Mouse (Mus musculus) heart, adult 2 months (tissue): ENCODE data around the gene Sh3gl2.

ENCODE experiments used
- CTCF ChIP-seq: fragments of 200-600 bp; IDR thresholded peaks from 2 replicates; pipeline ENCODE4 v1.8.1; 2022; ENCODE audit warnings: antibody characterized with exemption, mild to moderate bottlenecking, moderate library complexity
- EP300 ChIP-seq: fragments of 200-500 bp; IDR thresholded peaks from 2 replicates; pipeline ENCODE4 v1.6.1; 2011; ENCODE audit warnings: low read depth, low read length, control low read depth; ENCODE audit not compliant: insufficient read depth
- POLR2A ChIP-seq: fragments of 200-500 bp; IDR thresholded peaks from 2 replicates; pipeline ENCODE4 v1.6.1; 2011; ENCODE audit warnings: mild to moderate bottlenecking, low read depth, low read length, control low read depth; ENCODE audit not compliant: insufficient read depth

- TF ChIP-seq POLR2A (no peak), EP300 (no peak), CTCF (no peak)
These were observed 6.5 kb upstream of the Sh3gl2 start for GRCm38 (mm10) chr4:85198431-85198830.
